Mouse (Mus musculus) brown adipose tissue, adult 24 weeks (tissue): ENCODE results near the gene Rassf1. TPM values are rescaled to one million over a fixed set of nuclear protein-coding genes. Genes with fewer than 3 reads are reported as not detected.

Experiments
- H3K27ac ChIP-seq: fragments of 200-500 bp; replicated peaks from 2 replicates; pipeline ENCODE4 v1.5.1; 2012; ENCODE audit warnings: low read depth, mild to moderate bottlenecking, low read length
- H3K4me1 ChIP-seq: fragments of 200-500 bp; 2 replicates; pipeline ENCODE4 v1.6.1; 2012; ENCODE audit warnings: low read length, mixed read lengths; ENCODE audit not compliant: control insufficient read depth, insufficient read depth, insufficient read length
- H3K4me3 ChIP-seq: fragments of 200-500 bp; 2 replicates; pipeline ENCODE4 v1.5.1; 2012; ENCODE audit warnings: low read depth, mild to moderate bottlenecking, low read length, moderate library complexity; ENCODE audit not compliant: insufficient read depth
- polyA plus RNA-seq: library from polyadenylated mRNA; stranded (reverse); fragments of >200 nt; gene quantifications from 2 replicates; pipeline ENCODE4 v1.2.4, GENCODE M21; 2012; ENCODE audit not compliant: missing spikeins, insufficient read depth, insufficient read length

The Rassf1 gene
- polyA plus RNA-seq, 1 experiment: 10.9 TPM

DNA sequence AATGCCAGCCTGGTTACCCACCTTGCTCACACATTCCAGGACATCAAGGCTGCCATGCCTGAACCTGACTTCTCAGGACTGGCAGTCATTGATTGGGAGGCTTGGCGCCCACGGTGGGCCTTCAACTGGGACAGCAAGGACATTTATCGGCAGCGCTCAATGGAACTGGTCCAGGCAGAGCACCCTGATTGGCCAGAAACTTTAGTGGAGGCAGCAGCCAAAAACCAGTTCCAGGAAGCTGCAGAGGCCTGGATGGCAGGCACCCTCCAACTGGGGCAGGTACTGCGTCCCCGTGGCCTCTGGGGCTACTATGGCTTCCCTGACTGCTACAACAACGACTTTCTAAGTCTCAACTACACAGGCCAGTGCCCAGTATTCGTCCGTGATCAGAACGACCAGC, 26.5 kb downstream of the Rassf1 start:
- H3K27ac ChIP-seq: peak overlapping the region; percentile 57
- peaks cover 9% of the 10 kb centered on the region; the same call in 1 of the 2 replicates for H3K4me1 ChIP-seq
- peak overlapping the region; percentile 71 for H3K4me3 ChIP-seq

DNA sequence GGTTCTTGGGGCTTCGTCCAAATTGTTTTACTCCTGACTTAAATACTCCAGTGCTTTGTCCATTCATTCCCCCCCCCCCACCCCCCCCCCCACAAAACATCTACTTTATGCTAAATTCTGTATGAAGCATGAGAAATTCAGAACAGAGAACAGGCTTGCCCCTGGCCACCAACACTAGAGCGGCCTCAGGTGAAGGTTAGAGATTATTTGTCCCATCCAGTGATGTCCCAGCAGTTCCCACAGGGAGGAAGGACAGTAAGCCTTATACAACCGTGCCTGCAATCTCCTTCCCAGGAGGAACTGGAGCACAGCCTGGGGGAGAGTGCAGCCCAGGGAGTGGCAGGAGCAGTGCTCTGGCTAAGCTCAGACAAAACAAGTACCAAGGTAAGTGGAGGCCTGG, 27.2 kb downstream of the Rassf1 start, which contains the start of gene Naa80:
Naa80 (plus strand) TSS at position 301 of the 400 bp plus-strand sequence.
- H3K4me1 ChIP-seq: peaks cover 9% of the 10 kb centered on the region; the same call in 1 of the 2 replicates
- H3K4me3 ChIP-seq: peak within 1 kb of the TSS; percentile 71
- H3K27ac ChIP-seq: peak within 1 kb of the TSS; percentile 57

DNA sequence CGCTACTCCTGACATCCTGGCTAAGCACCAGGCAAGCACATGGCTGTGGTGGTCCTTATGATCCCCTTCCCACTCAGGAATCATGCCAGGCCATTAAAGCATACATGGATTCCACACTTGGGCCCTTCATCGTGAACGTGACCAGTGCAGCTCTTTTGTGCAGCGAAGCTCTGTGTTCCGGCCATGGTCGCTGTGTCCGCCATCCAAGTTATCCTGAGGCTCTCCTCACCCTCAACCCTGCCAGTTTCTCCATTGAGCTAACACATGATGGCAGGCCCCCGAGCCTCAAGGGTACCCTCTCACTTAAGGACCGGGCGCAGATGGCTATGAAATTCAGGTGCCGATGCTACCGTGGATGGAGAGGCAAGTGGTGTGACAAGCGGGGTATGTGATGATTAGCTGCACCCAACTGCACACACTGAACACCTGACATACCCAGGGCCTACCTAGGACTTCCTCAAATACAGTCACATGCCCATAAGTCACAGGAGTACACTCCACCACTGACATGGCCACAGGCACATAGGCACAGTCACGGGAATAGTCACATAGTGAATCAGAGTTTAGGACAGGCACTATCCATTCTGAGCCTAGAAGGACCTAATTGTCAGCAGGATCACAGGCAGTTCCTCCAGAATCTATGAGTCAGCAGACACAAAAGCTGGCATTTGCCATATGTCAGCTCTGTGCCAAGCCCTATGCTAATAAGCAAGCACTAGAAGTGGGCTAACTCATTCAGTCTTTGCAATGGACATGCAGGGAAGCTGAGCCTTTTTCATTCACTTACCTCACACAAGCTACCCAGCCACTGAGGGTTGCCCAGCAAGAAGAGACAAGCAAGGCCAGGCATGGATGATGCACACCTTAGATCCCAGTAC, 27.9 kb downstream of the Rassf1 start:
- Histone ChIP-seq H3K27ac (peak overlapping the region; percentile 30; the same call in 1 of the 2 replicates), H3K4me3 (no peak overlapping the region), H3K4me1 (peaks cover 9% of the 10 kb centered on the region; the same call in 1 of the 2 replicates)

DNA sequence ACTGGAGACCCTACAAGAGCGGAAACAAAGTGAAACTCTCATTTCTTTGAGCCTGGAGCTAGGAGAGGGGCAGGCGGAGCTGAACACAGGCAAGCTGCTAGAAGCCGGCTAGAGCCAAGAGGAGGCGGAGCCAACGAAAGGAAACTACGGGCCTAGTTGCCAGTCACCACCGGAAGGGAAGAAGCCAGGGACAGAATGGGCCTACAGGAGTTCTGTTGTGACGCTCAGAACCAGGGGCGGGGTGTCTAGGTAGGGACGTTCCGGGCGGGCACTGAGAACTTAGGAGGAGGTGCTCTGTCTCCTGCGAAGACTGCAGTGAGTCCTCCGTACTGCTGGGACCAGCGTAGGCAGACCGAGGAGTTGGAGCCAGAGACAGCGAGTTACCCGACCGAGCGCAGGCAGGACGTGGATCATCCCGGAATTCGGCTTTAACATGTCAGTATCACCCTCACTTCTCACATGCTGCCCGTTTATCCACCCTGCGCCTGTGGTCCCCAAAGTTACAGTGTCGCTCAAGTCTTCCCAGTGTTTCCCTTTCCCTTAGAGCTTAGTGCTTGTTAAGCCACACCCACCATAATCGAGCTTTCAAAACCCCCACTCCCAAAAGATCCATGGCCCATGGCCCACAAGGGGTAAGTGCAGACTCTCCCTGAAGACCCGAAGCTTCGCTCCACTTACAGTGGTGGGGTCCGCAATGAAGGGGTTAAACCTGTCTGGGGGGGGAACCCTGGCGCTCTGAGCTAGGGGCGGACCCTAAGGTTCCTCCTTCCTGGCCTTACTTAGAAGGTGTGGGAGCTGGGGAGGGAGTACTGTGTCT, 29.4 kb downstream of the Rassf1 start, which contains the start of gene Hyal3:
Hyal3 (plus strand) TSS at position 318 of the 817 bp plus-strand sequence.
- H3K27ac ChIP-seq: peak within 1 kb of the TSS; percentile 86
- peak within 1 kb of the TSS; percentile 64 for H3K4me3 ChIP-seq
- H3K4me1 ChIP-seq: peaks cover 9% of the 10 kb centered on the region; the same call in 1 of the 2 replicates

DNA sequence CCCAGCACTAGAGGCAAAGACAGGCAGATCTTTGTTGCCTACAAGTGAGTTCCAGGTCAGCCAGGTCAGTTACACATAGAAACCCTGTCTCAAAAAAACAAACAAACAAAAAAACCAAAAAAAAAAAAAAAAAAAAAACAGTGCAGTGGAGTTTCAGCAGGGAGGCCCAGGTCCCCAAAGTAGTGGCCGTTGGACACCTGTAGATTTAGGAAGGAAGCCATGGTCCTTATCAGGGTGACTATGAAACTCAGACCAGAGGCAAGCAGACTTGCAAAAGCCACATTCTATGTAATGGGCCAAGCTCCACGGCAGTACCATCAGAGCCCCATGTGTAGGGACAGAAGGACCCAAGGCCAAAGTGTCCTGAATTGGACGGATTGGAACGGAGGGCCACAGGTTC, 30.2 kb downstream of the Rassf1 start:
- Histone ChIP-seq H3K27ac (no peak overlapping the region), H3K4me1 (peaks cover 9% of the 10 kb centered on the region; the same call in 1 of the 2 replicates), H3K4me3 (peak overlapping the region; percentile 64)

DNA sequence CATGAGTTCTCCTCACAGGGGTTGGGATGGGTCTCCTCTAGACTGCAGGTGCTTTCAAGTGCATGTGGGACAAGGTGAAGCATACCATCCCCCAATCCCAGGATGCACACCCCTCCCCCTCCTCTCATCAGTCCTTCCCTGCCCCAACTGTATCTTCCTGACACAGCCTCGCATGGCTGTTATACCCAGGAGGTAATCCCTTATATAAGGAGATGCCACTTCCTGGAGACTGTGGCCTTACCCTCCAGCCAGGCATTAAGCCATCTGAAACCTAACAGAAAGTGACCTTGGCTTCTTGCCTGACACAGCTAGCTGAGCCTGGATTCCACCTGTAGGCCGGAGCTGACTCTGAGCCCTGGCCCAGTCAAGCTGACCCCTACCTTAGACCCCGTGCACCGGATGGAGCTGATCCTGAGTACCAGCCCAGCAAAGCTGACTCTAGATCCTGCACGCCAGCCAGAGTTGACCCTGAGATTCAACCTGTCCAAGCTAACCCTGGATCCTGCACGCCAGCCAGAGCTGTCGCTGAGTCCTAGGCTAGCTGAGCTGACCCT, 31.2 kb downstream of the Rassf1 start:
- no peak overlapping the region for H3K27ac ChIP-seq
- peaks cover 5% of the 10 kb centered on the region; the same call in 1 of the 2 replicates for H3K4me1 ChIP-seq
- H3K4me3 ChIP-seq: no peak overlapping the region

DNA sequence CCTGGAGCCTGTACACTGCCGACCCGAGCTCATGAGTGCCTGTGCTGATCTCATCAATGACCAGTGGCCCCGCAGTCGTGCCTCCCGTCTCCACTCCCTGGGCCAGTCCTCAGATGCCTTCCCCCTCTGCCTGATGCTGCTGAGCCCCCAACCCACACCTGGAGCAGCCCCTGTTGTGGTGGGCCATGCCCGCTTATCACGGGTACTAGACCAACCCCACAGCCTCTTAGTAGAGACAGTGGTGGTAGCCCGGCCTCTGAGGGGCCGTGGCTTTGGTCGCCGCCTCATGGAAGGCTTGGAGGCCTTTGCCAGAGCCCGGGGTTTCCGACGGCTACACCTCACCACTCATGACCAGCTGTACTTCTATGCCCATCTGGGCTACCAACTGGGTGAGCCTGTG, 31.8 kb downstream of the Rassf1 start:
- no peak overlapping the region for H3K27ac ChIP-seq
- peaks cover 8% of the 10 kb centered on the region for H3K4me1 ChIP-seq
- no peak overlapping the region for H3K4me3 ChIP-seq

DNA sequence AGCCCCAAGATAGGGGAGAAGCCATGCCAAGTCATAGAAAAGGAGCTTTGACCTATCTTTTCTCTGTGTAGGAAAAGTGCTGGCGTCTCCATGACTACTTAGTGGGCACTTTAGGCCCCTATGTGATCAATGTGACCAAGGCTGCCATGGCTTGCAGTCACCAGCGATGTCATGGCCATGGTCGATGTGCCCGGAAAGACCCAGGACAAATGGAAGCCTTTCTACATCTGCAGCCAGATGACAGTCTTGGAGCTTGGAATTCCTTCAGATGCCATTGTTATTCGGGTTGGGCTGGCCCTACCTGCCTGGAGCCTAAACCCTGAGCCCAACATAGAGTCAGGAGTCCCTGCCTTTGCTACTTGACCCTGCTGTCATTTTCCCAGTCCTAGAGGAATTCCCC, 35.1 kb downstream of the Rassf1 start:
- H3K4me1 ChIP-seq: peaks cover 7% of the 10 kb centered on the region

DNA sequence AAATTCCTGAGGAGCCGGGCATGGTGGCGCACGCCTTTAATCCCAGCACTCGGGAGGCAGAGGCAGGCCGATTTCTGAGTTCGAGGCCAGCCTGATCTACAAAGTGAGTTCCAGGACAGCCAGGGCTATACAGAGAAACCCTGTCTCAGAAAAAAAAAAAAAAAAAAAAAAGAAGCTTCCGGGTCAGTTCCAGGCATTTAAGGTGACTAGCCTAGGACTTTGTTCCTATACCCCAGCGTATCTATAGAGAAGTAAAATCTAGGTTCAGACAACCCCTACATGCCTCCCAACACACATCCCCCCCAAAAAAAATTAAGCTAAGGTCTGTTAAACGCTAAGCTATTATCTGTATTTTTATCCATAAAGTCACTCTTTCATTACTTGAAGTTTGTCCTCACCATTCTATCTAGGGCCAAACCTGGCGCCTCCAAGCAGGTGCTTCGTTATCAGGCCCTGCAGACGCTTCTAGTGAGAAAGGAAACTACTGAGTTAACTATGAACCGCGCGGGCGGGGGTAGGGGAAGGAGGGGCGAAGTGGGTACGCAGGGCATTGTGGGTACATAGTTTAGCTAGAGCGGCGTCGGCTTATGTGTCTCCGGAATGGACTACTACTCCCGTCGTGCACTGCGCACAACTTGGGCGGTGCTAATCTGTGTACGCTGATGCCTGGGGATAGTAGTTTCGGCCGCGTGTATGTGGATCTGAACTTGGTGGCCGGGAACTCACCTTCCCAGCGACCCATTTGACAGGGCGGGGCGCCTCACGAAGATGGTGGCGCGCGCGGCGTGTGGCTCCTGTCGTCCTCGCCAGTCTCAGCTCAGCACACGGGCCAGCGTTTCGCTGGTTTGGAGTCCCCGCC, 35.8 kb downstream of the Rassf1 start, which contains the start of gene Ifrd2:
Ifrd2 (plus strand) TSS at position 669 of the 859 bp plus-strand sequence.
- peaks cover 7% of the 10 kb centered on the region for H3K4me1 ChIP-seq
- peak within 1 kb of the TSS; percentile 63 for H3K4me3 ChIP-seq
- 0 out of 2 replicates have a peak within 1 kb of the TSS, but pooled peaks have one; percentile 4 for H3K27ac ChIP-seq

More for the DNA sequence above, 35.1 kb downstream of the Rassf1 start:
- Histone ChIP-seq H3K27ac (no peak overlapping the region), H3K4me3 (no peak overlapping the region)

DNA sequence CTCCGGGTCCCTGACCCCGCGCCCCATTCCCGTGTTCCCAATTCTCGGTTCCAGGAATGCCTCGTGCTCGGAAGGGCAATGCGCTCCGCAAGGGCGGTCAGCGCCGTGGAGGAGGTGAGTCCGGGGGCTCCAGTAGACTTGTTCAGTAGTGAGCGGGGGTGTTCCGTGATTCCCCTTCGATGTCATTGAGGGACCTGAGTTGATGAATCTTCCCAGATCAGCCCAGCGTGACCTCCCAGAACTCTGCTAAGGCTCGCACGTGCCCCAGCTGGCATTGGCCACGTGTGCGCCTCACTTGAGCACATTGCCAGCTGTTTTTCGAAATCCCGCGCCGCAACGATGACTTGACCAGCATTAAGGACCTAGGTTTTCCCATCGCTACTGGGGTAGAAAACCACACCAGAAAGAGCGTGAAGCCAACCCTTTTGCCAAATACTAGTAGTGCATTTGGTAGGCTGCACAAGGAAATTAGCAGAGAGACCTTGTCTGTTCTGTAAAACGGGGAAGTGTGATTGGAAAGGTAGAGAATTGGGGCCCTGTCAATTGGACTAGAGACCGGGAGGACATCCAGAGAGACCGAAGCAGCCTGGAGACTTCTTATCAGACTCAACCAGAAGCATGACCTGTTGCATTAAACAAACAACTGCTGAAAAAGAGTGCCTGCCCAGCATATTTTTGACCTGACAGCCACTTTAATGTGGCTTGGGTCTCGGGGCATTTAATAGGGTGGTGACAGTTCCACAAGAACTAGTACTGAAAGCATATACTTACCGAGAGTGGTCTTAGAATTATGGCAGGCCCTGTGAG, 36.7 kb downstream of the Rassf1 start:
- H3K4me3 ChIP-seq: peak overlapping the region; percentile 63
- 0 out of 2 replicates have a peak overlapping the region, but pooled peaks have one; percentile 4 for H3K27ac ChIP-seq

DNA sequence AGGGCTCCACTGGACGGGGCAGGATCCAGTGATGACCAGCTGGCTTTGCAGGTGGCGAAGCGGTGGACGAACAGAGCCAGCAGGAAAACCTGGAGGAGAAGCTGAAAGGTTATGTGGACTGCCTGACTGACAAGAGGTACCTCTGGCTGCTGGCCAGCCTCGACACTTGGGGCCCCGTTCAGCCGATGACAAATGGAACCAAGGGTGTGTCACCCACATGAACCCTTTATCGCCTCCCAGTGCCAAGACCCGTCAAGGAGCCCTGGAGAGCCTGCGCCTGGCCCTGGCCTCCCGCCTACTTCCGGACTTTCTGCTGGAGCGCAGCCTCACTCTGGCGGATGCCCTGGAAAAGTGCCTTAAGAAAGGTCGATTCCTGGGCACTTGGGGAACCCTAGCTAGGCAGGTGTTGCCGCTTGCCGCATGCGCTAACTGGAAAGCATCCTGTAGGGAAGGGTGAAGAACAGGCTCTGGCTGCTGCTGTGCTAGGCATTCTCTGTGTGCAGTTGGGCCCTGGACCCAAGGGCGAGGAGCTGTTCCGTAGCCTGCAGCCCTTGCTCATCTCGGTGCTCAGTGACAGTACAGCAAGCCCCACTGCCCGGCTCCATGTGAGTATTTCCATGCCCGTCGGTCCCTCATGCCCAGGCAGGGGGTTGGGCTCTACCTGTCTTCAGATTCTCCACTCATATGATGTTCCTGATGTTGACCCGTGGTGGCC, 38.9 kb downstream of the Rassf1 start:
- Histone ChIP-seq H3K4me1 (peaks cover 12% of the 10 kb centered on the region), H3K4me3 (no peak overlapping the region), H3K27ac (no peak overlapping the region)

More for the DNA sequence above, 36.7 kb downstream of the Rassf1 start:
- peaks cover 7% of the 10 kb centered on the region for H3K4me1 ChIP-seq

DNA sequence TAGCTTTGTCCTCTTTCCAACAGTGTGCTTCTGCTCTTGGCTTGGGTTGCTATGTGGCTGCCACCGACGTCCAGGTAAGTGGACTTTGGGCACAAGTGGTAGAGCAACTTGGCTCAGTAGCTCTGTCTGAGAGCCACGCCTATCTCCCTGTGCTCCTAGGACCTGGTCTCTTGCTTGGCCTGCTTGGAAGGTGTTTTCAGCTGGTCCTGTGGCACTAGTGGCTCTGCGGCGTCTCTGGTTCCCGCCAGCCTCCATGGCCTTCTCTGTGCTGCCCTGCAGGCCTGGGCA, 39.4 kb downstream of the Rassf1 start:
- peaks cover 12% of the 10 kb centered on the region for H3K4me1 ChIP-seq
- no peak overlapping the region for H3K27ac ChIP-seq
- no peak overlapping the region for H3K4me3 ChIP-seq
